Mouse (Mus musculus): ENCODE measurements around the gene Prrt3.

GRCm38 (mm10) chr6:113473246-113473645, 28.5 kb downstream of the Prrt3 start:
- no peak for TF ChIP-seq CTCF (IDR thresholded peaks at IDR 0.05; ENCODE audit: extremely low read depth, insufficient read depth, low read length)
- TF ChIP-seq POLR2A (IDR thresholded peaks at IDR 0.05; ENCODE audit: extremely low read depth, insufficient read depth, low read length) = no peak
